Mouse (Mus musculus) heart, adult 2 months (tissue): Measurements from ENCODE around the gene Hephl1. TPM values are rescaled to one million over a fixed set of nuclear protein-coding genes. Genes with fewer than 3 reads are reported as not detected.

Experiments
- DNase-seq, 2 experiments: peaks; one replicate each; pipeline ENCODE4 v3.0.0; 2021
- H3K27ac ChIP-seq: fragments of 200-600 bp; 2 replicates; pipeline ENCODE4 v1.8.1; 2022
- H3K27me3 ChIP-seq: fragments of 200-500 bp; 2 replicates; pipeline ENCODE4 v1.6.1; 2012; ENCODE audit warnings: mild to moderate bottlenecking, low read length, inconsistent platforms, mixed read lengths; ENCODE audit not compliant: control insufficient read depth, insufficient read depth
- H3K36me3 ChIP-seq: fragments of 200-500 bp; 2 replicates; pipeline ENCODE4 v1.6.1; 2012; ENCODE audit warnings: low read length, inconsistent platforms; ENCODE audit not compliant: control insufficient read depth, insufficient read depth
- H3K4me1 ChIP-seq: fragments of 200-500 bp; 2 replicates; pipeline ENCODE4 v1.6.1; 2011; ENCODE audit warnings: low read length; ENCODE audit not compliant: control insufficient read depth, insufficient read depth
- H3K4me3 ChIP-seq: fragments of 200-600 bp; 2 replicates; pipeline ENCODE4 v1.8.1; 2022
- H3K79me2 ChIP-seq: fragments of 200-500 bp; replicated peaks from 2 replicates; pipeline ENCODE4 v1.6.1; 2012; ENCODE audit warnings: mild to moderate bottlenecking, inconsistent platforms, low read length, moderate library complexity, mixed read lengths; ENCODE audit not compliant: control insufficient read depth, insufficient read depth
- H3K9ac ChIP-seq: fragments of 200-500 bp; 2 replicates; pipeline ENCODE4 v1.6.1; 2012; ENCODE audit warnings: low read depth, mild to moderate bottlenecking, control low read depth, inconsistent platforms, low read length, mixed read lengths
- CTCF ChIP-seq: fragments of 200-600 bp; IDR thresholded peaks from 2 replicates; pipeline ENCODE4 v1.8.1; 2022; ENCODE audit warnings: antibody characterized with exemption, mild to moderate bottlenecking, moderate library complexity
- EP300 ChIP-seq: fragments of 200-500 bp; IDR thresholded peaks from 2 replicates; pipeline ENCODE4 v1.6.1; 2011; ENCODE audit warnings: low read depth, low read length, control low read depth; ENCODE audit not compliant: insufficient read depth
- POLR2A ChIP-seq: fragments of 200-500 bp; IDR thresholded peaks from 2 replicates; pipeline ENCODE4 v1.6.1; 2011; ENCODE audit warnings: mild to moderate bottlenecking, low read depth, low read length, control low read depth; ENCODE audit not compliant: insufficient read depth
- WGBS: fragments of 180-500 bp; shearing (Covaris S2); methylation state at CpG from one replicate; pipeline ENCODE4 v1.1.7; 2018; 5-methylcytosine and 5-hydroxymethylcytosine counted together
- intact Hi-C: fragments of 180-260 bp; cut with DNase I; formaldehyde crosslinking; loops from one replicate; pipeline ENCODE4 v1.15.1; 2025
- polyA plus RNA-seq: library from polyadenylated mRNA; depleted of rRNA; stranded (reverse); fragments of >200 nt; gene quantifications from 2 replicates; pipeline ENCODE4 v1.2.3, GENCODE M21; 2012
- total RNA-seq, 2 experiments: library from RNA; stranded (reverse); gene quantifications; 2 replicates each; pipeline ENCODE4 v1.2.3; 2021

The Hephl1 gene
- total and polyA plus RNA-seq, 3 experiments: 0.05 to 0.16 (median 0.06) TPM

DNA sequence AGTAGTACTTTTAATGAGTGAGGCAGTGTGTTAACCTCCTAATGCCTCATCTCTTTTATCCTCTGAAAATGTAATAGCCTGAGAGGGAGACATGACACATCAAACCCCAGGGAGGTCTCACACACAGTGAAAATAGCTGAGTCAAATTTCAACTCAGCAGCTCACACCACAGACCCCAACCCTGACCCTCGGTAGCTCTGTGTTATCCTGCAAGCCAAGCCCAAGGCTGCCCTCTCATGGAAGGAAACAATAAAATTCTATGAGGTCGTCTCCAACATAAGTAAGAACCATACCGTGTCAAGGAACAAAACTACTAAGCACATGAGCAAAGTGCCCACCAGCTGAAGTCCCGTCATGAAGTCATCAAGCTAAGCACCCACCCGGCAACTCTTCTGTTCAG, 8.3 kb upstream of the Hephl1 start:
- Histone ChIP-seq H3K4me1 (no peaks in the 10 kb centered on the region), H3K79me2 (no peaks in the 10 kb centered on the region), H3K4me3 (no peak overlapping the region), H3K27me3 (no peaks in the 10 kb centered on the region), H3K27ac (no peak overlapping the region), H3K9ac (no peak overlapping the region), H3K36me3 (no peaks in the 10 kb centered on the region)
- 47% methylated on average over 5 of the region's 5 CpGs for WGBS
- intact Hi-C loops: no loop called here
- no peak for DNase-seq
- no peak for TF ChIP-seq CTCF
- TF ChIP-seq POLR2A: no peak
- TF ChIP-seq EP300: no peak

GRCm38 (mm10) chr9:15119515-15119914, 7.6 kb upstream of the Hephl1 start:
- Histone ChIP-seq H3K4me1 (no peaks in the 10 kb centered on the region), H3K36me3 (no peaks in the 10 kb centered on the region), H3K79me2 (no peaks in the 10 kb centered on the region), H3K9ac (no peak overlapping the region), H3K27me3 (no peaks in the 10 kb centered on the region), H3K27ac (no peak overlapping the region), H3K4me3 (no peak overlapping the region)
- no peak for DNase-seq
- intact Hi-C loops: no loop called here
- TF ChIP-seq EP300 (no peak), POLR2A (no peak), CTCF (no peak)
- 21% methylated on average over 1 of the region's 1 CpGs for WGBS

DNA sequence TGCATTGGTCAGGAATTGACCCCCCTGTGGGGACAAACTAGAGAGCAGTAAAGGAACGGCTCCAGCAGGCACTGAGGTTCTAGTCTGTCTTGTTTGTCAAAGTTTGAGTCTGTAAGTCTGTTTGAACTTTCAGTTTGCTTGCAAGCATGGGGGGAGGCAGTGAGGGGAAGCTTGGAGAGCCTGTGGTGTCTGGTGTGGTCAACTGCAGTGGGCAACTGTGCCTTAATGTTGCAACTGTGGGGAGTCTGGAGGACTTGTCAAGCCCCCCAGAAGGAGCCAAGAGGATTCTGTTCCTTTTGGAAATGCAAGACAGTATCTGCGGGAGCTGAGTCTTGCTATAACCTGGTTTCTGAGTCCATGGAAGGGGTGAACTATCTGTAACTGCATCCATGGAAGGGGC, 4.3 kb upstream of the Hephl1 start:
- no peaks in the 10 kb centered on the region for H3K79me2 ChIP-seq
- no peaks in the 10 kb centered on the region for H3K36me3 ChIP-seq
- WGBS: 83% methylated on average over 2 of the region's 2 CpGs

DNA sequence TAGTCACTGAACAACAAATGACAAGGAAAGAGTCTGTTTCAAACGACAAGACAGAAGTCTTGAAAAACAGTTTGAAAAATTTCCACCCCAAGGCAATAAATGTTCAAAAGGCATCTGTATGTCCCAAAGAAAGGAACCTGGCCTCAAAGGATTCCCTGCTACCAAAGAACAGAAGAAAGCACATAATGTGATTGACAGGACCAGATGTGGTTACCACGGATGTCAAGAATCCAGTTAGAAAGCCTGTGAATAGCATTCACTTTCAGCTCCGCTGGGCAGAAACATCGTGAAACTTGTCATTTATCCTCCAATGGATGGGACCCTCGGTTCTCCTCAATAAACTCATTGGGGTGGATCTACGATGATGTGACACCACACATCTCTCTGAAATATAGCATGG, 2.2 kb upstream of the Hephl1 start:
- intact Hi-C loops: loop anchor here (5.0 kb wide), 1 partner anchor 82 kb away; no protein-coding TSS in a partner anchor

More for the DNA sequence above, 4.3 kb upstream of the Hephl1 start:
- no peak for DNase-seq
- no peaks in the 10 kb centered on the region for H3K27me3 ChIP-seq
- no peak overlapping the region for H3K9ac ChIP-seq
- intact Hi-C loops: no loop called here
- H3K4me3 ChIP-seq: no peak overlapping the region
- H3K4me1 ChIP-seq: no peaks in the 10 kb centered on the region
- H3K27ac ChIP-seq: no peak overlapping the region
- TF ChIP-seq CTCF (no peak), EP300 (no peak), POLR2A (no peak)

GRCm38 (mm10) chr9:15108101-15108500, 3.8 kb downstream of the Hephl1 start:
- Histone ChIP-seq H3K36me3 (no peaks in the 10 kb centered on the region), H3K4me3 (no peak overlapping the region), H3K4me1 (no peaks in the 10 kb centered on the region), H3K27me3 (no peaks in the 10 kb centered on the region), H3K9ac (no peak overlapping the region), H3K79me2 (no peaks in the 10 kb centered on the region), H3K27ac (no peak overlapping the region)
- TF ChIP-seq POLR2A (no peak), EP300 (no peak), CTCF (no peak)
- WGBS: 79% methylated on average over 9 of the region's 9 CpGs
- intact Hi-C loops: no loop called here
- DNase-seq: no peak

More for the DNA sequence above, 2.2 kb upstream of the Hephl1 start:
- Histone ChIP-seq H3K36me3 (no peaks in the 10 kb centered on the region), H3K27me3 (no peaks in the 10 kb centered on the region), H3K79me2 (no peaks in the 10 kb centered on the region), H3K4me3 (no peak overlapping the region), H3K9ac (no peak overlapping the region), H3K27ac (no peak overlapping the region), H3K4me1 (no peaks in the 10 kb centered on the region)
- WGBS: 77% methylated on average over 6 of the region's 6 CpGs
- no peak for DNase-seq
- TF ChIP-seq POLR2A (no peak), EP300 (no peak), CTCF (no peak)

GRCm38 (mm10) chr9:15105136-15105535, 6.8 kb downstream of the Hephl1 start:
- Histone ChIP-seq H3K36me3 (no peaks in the 10 kb centered on the region), H3K79me2 (no peaks in the 10 kb centered on the region), H3K4me1 (no peaks in the 10 kb centered on the region), H3K4me3 (no peak overlapping the region), H3K27me3 (no peaks in the 10 kb centered on the region), H3K27ac (no peak overlapping the region), H3K9ac (no peak overlapping the region)
- 47% methylated on average over 4 of the region's 4 CpGs for WGBS
- TF ChIP-seq CTCF: peak; percentile 11; the same call in 1 of the 2 replicates
- TF ChIP-seq POLR2A: no peak
- intact Hi-C loops: no loop called here
- DNase-seq: no peak
